Mouse (Mus musculus): ENCODE data around the gene Rab44. TPM values are rescaled to one million over a fixed set of nuclear protein-coding genes. Genes with fewer than 3 reads are reported as not detected.
"Not testable (repeated sequence)": the region's sequence is repeated elsewhere in the genome, so short reads cannot be mapped to it uniquely, and the experiment has no call there.

Gene Rab44
- polyA plus RNA-seq, 1 experiment = 4.9 TPM

DNA sequence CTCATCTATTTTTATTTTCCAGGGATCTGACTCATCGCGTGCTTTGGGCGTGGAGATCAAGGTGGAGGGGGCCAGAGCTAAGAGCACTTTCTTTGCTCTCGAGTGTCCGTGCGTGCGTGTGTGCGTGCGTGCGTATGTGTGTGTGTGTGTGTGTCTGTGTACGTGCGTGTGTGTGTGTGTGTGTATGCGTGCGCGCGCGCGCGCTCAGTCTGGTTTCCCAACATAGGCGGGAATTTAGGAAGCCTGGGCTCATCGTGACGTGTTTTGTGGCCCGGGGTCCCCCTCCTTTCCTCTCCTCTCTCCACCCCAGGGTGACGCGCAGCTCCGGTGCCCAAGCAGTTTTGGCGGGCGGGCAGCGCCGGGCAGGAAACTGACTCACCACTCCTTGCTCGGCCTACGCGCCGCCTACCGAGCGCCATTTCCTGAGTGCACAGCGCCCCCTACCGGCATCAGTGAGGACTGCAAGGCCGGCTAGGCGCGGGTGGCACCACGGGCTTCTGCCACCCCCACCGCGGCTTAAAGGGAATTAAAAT, 18.7 kb upstream of the Rab44 start:
- H3K36me3 ChIP-seq (ENCODE audit: control insufficient read depth, insufficient read depth, low read length) = no peaks in the 10 kb centered on the region
- peaks cover 5% of the 10 kb centered on the region for H3K27me3 ChIP-seq (ENCODE audit: control insufficient read depth, insufficient read depth, low read length)
- peaks cover 13% of the 10 kb centered on the region for H3K4me1 ChIP-seq (ENCODE audit: control insufficient read depth, insufficient read depth, insufficient read length)
- DNase-seq (ENCODE audit: low read depth in 1 of 2, low spot score in 2 of 2) = peak; percentile 82 to 91
- H3K27ac ChIP-seq (ENCODE audit: insufficient read depth, low read length) = peak overlapping the region; percentile 41; the same call in 1 of the 2 replicates
- H3K4me3 ChIP-seq (ENCODE audit: extremely low read depth, insufficient read depth, insufficient read length) = peak overlapping the region; percentile 68
- under 1% methylated on average over 44 of the region's 44 CpGs for WGBS
- TF ChIP-seq CTCF (IDR thresholded peaks at IDR 0.05; ENCODE audit: extremely low read depth, insufficient read depth, insufficient read length, insufficient replicate concordance) (peak; percentile 97), POLR2A (IDR thresholded peaks at IDR 0.05; ENCODE audit: low read depth, low read length) (no peak; the same call in 1 of the 2 replicates)

DNA sequence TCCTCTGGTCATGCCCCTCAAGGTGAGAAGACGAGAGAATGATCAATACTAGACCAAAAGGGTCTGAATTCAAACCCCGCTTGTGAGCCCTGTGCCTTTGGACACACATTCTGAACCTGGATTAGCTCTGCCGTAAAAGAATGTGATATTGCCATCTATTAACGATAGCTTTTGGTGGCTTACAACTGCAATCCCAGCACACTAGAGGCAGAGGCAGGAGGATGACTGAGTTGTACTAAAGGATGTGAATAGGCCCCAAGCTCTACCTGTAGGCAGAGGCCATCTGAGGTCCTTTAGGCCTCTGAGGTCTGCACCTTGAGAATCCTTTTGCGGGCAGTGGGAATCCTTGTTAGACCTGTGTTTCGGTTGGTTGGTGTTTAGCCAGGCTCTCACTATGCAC, 17.7 kb upstream of the Rab44 start:
- H3K4me3 ChIP-seq (ENCODE audit: extremely low read depth, insufficient read depth, insufficient read length) = no peak overlapping the region
- no peak for DNase-seq (ENCODE audit: low read depth in 1 of 2, low spot score in 2 of 2)
- H3K4me1 ChIP-seq (ENCODE audit: control insufficient read depth, insufficient read depth, insufficient read length) = peaks cover 13% of the 10 kb centered on the region
- no peak overlapping the region for H3K27ac ChIP-seq (ENCODE audit: insufficient read depth, low read length)
- WGBS = 93% methylated on average over 6 of the region's 6 CpGs
- H3K27me3 ChIP-seq (ENCODE audit: control insufficient read depth, insufficient read depth, low read length) = peaks cover 5% of the 10 kb centered on the region
- H3K36me3 ChIP-seq (ENCODE audit: control insufficient read depth, insufficient read depth, low read length) = no peaks in the 10 kb centered on the region
- TF ChIP-seq CTCF (IDR thresholded peaks at IDR 0.05; ENCODE audit: extremely low read depth, insufficient read depth, insufficient read length, insufficient replicate concordance) = no peak
- TF ChIP-seq POLR2A (IDR thresholded peaks at IDR 0.05; ENCODE audit: low read depth, low read length) = no peak

DNA sequence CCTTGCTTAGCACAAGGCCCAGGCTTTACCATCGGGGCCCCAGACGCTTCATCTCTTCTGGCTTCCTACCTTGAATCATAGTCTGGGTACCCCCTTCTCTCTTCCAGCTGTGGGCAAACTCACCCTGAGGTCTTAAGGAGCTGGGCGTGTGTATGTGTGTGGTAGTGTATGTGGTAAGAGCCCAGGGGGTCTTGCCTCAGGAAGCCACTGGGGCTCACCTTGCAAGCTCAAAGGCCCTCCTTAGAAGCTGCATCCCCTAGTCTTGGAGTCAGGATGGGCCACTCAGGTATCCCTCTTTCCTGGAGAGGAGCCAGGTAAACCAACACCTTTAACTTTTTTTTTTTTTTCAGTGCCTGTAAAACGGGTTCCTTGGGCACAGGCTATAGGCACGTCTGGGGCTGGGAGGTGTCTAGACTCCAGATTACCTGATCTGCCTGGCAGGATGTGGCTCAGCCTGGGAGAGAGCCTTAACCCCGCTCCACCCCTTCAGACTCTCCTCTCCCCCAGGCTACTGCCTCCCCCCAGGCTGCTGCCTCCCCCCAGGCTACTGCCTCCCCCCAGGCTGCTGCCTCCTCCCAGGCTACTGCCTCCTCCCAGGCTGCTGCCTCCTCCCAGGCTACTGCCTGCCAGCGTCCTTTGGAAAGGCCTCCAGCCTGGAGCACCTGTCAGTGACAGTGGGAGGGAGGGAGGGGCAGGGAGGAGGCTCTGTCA, 16.9 kb upstream of the Rab44 start:
- H3K36me3 ChIP-seq (ENCODE audit: control insufficient read depth, insufficient read depth, low read length) = no peaks in the 10 kb centered on the region
- H3K27ac ChIP-seq (ENCODE audit: insufficient read depth, low read length) = no peak overlapping the region
- H3K4me3 ChIP-seq (ENCODE audit: extremely low read depth, insufficient read depth, insufficient read length) = no peak overlapping the region
- WGBS = 75% methylated on average over 7 of the region's 7 CpGs
- TF ChIP-seq CTCF (IDR thresholded peaks at IDR 0.05; ENCODE audit: extremely low read depth, insufficient read depth, insufficient read length, insufficient replicate concordance) (no peak), POLR2A (IDR thresholded peaks at IDR 0.05; ENCODE audit: low read depth, low read length) (no peak)
- H3K4me1 ChIP-seq (ENCODE audit: control insufficient read depth, insufficient read depth, insufficient read length) = peaks cover 13% of the 10 kb centered on the region
- peak in 1 of 2 experiments; percentile 2 for DNase-seq (ENCODE audit: low read depth in 1 of 2, low spot score in 2 of 2)
- H3K27me3 ChIP-seq (ENCODE audit: control insufficient read depth, insufficient read depth, low read length) = peaks cover 5% of the 10 kb centered on the region

DNA sequence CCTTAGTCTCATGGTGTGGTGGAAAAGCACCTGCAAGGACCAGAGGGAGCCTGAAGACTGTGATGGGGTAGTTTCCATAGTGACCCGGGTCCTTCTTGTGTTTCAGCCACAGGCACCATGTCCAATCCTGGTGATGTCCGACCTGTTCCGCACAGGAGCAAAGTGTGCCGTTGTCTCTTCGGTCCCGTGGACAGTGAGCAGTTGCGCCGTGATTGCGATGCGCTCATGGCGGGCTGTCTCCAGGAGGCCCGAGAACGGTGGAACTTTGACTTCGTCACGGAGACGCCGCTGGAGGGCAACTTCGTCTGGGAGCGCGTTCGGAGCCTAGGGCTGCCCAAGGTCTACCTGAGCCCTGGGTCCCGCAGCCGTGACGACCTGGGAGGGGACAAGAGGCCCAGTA, 15.7 kb upstream of the Rab44 start:
- no peak overlapping the region for H3K4me3 ChIP-seq (ENCODE audit: extremely low read depth, insufficient read depth, insufficient read length)
- 95% methylated on average over 24 of the region's 24 CpGs for WGBS
- no peaks in the 10 kb centered on the region for H3K36me3 ChIP-seq (ENCODE audit: control insufficient read depth, insufficient read depth, low read length)
- TF ChIP-seq CTCF (IDR thresholded peaks at IDR 0.05; ENCODE audit: extremely low read depth, insufficient read depth, insufficient read length, insufficient replicate concordance) (no peak), POLR2A (IDR thresholded peaks at IDR 0.05; ENCODE audit: low read depth, low read length) (no peak)
- H3K4me1 ChIP-seq (ENCODE audit: control insufficient read depth, insufficient read depth, insufficient read length) = peaks cover 13% of the 10 kb centered on the region
- H3K27me3 ChIP-seq (ENCODE audit: control insufficient read depth, insufficient read depth, low read length) = peaks cover 5% of the 10 kb centered on the region
- DNase-seq (ENCODE audit: low read depth in 1 of 2, low spot score in 2 of 2) = peak in 1 of 2 experiments; percentile 3
- no peak overlapping the region for H3K27ac ChIP-seq (ENCODE audit: insufficient read depth, low read length)

DNA sequence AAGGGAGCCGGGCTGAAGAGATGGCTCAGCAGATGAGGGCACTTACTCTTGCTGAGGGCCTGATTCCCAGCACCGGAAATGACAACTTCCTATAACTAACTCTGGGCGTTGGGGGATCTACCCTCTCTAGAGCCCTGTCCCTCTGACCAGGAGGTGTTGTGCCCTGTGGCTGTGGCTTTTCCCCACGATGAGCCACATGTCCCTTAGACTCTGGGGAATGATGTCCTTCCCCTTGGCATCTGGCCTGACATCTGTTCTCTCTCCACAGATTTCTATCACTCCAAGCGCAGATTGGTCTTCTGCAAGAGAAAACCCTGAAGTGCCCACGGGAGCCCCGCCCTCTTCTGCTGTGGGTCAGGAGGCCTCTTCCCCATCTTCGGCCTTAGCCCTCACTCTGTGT, 14.9 kb upstream of the Rab44 start:
- Histone ChIP-seq H3K27me3 (ENCODE audit: control insufficient read depth, insufficient read depth, low read length) (peaks cover 5% of the 10 kb centered on the region), H3K4me3 (ENCODE audit: extremely low read depth, insufficient read depth, insufficient read length) (no peak overlapping the region), H3K36me3 (ENCODE audit: control insufficient read depth, insufficient read depth, low read length) (no peaks in the 10 kb centered on the region), H3K27ac (ENCODE audit: insufficient read depth, low read length) (no peak overlapping the region), H3K4me1 (ENCODE audit: control insufficient read depth, insufficient read depth, insufficient read length) (peaks cover 9% of the 10 kb centered on the region)
- TF ChIP-seq CTCF (IDR thresholded peaks at IDR 0.05; ENCODE audit: extremely low read depth, insufficient read depth, insufficient read length, insufficient replicate concordance) (no peak), POLR2A (IDR thresholded peaks at IDR 0.05; ENCODE audit: low read depth, low read length) (no peak)
- no peak for DNase-seq (ENCODE audit: low read depth in 1 of 2, low spot score in 2 of 2)
- WGBS = 41% methylated on average over 8 of the region's 8 CpGs

DNA sequence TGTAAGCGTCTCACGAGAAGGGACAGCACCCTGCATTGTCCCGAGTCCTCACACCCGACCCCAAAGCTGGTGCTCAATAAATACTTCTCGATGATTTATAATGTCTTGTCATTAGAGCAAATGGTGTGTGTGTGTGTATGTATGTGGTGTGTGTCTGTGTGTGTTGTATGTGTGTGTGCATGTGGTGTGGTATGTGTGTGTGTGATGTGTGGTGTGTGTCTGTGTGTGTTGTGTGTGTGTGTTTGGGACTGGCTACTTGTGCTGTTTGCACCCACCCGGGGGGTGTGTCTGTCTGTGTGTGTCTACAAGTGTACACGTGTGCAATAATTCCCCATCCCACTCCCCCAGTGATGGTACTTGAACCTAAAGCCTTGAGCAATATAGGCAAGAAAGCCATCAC, 13.3 kb upstream of the Rab44 start:
- no peaks in the 10 kb centered on the region for H3K36me3 ChIP-seq (ENCODE audit: control insufficient read depth, insufficient read depth, low read length)
- H3K27ac ChIP-seq (ENCODE audit: insufficient read depth, low read length) = no peak overlapping the region
- WGBS = 97% methylated on average over 7 of the region's 7 CpGs
- peaks cover 2% of the 10 kb centered on the region; the same call in 1 of the 2 replicates for H3K4me1 ChIP-seq (ENCODE audit: control insufficient read depth, insufficient read depth, insufficient read length)
- TF ChIP-seq POLR2A (IDR thresholded peaks at IDR 0.05; ENCODE audit: low read depth, low read length) (no peak), CTCF (IDR thresholded peaks at IDR 0.05; ENCODE audit: extremely low read depth, insufficient read depth, insufficient read length, insufficient replicate concordance) (no peak)
- H3K27me3 ChIP-seq (ENCODE audit: control insufficient read depth, insufficient read depth, low read length) = no peaks in the 10 kb centered on the region
- no peak overlapping the region for H3K4me3 ChIP-seq (ENCODE audit: extremely low read depth, insufficient read depth, insufficient read length)
- no peak for DNase-seq (ENCODE audit: low read depth in 1 of 2, low spot score in 2 of 2)

DNA sequence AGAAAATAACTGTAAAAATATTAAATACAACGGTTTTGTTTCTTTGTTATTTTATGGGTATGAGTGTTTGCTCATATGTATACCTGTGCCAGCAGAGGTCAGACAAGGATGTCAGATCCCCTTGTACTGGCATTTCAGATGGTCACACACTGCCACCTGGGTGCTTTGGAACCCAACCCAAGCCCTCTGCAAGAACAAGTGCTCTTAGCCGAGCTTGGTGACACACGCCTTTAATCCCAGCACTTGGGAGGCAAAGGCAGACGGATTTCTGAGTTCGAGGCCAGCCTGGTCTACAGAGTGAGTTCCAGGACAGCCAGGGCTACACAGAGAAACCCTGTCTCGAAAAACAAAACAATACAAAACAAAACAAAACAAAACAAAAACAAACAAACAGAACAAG, 3.6 kb upstream of the Rab44 start:
- not testable (repeated sequence) for H3K27ac ChIP-seq (ENCODE audit: insufficient read depth, low read length); H3K27me3 ChIP-seq (ENCODE audit: control insufficient read depth, insufficient read depth, low read length); H3K4me1 ChIP-seq (ENCODE audit: control insufficient read depth, insufficient read depth, insufficient read length); DNase-seq (ENCODE audit: low read depth in 1 of 2, low spot score in 2 of 2); H3K36me3 ChIP-seq (ENCODE audit: control insufficient read depth, insufficient read depth, low read length); H3K4me3 ChIP-seq (ENCODE audit: extremely low read depth, insufficient read depth, insufficient read length)
- WGBS = 86% methylated on average over 6 of the region's 6 CpGs

Measured in spleen, adult 2 months (tissue).